Mouse (Mus musculus) stomach, postnatal 0 days (tissue): Measurements from ENCODE around the gene Dlgap5. TPM values are rescaled to one million over a fixed set of nuclear protein-coding genes. Genes with fewer than 3 reads are reported as not detected.
"Not testable (repeated sequence)": the region's sequence is repeated elsewhere in the genome, so short reads cannot be mapped to it uniquely, and the experiment has no call there.

ENCODE experiments used
- ATAC-seq: fragments of 200-750 bp; cut with Nextera tagmentation; 2 replicates; pipeline ENCODE4 v1.8.0; 2017; ENCODE audit not compliant: low FRiP score, low TSS enrichment
- DNase-seq: peaks from one replicate; pipeline ENCODE4 v3.0.0-alpha.2; 2016; ENCODE audit warnings: low spot score
- H3K27ac ChIP-seq: fragments of 300-500 bp; sonication (generic); replicated peaks from 2 replicates; pipeline ENCODE4 v1.5.1; 2014; ENCODE audit warnings: mild to moderate bottlenecking, control low read depth
- H3K27me3 ChIP-seq: fragments of 300-500 bp; sonication (generic); 2 replicates; pipeline ENCODE4 v1.6.1; 2014; ENCODE audit warnings: low read length; ENCODE audit not compliant: control insufficient read depth, insufficient read depth
- H3K36me3 ChIP-seq: fragments of 300-500 bp; sonication (generic); 2 replicates; pipeline ENCODE4 v1.6.1; 2014; ENCODE audit warnings: low read length, mixed read lengths; ENCODE audit not compliant: control insufficient read depth, insufficient read depth
- H3K4me1 ChIP-seq: fragments of 300-500 bp; sonication (generic); replicated peaks from 2 replicates; pipeline ENCODE4 v1.6.1; 2014; ENCODE audit warnings: antibody characterized with exemption; ENCODE audit not compliant: control insufficient read depth, insufficient read depth
- H3K4me2 ChIP-seq: fragments of 300-500 bp; sonication (generic); replicated peaks from 2 replicates; pipeline ENCODE4 v1.6.1; 2014; ENCODE audit warnings: low read depth, mild to moderate bottlenecking, control low read depth, moderate library complexity
- H3K4me3 ChIP-seq: fragments of 300-500 bp; sonication (generic); 2 replicates; pipeline ENCODE4 v1.5.1; 2014; ENCODE audit warnings: low read depth, low read length, control low read depth
- H3K9ac ChIP-seq: fragments of 300-500 bp; sonication (generic); 2 replicates; pipeline ENCODE4 v1.6.1; 2014; ENCODE audit warnings: mild to moderate bottlenecking, low read length, control low read depth, mixed read lengths
- H3K9me3 ChIP-seq: fragments of 300-500 bp; sonication (generic); 2 replicates; pipeline ENCODE4 v1.6.1; 2016; ENCODE audit warnings: low read length; ENCODE audit not compliant: control insufficient read depth
- CTCF ChIP-seq: IDR thresholded peaks from 2 replicates; pipeline ENCODE4 v1.5.1; 2016; ENCODE audit warnings: antibody characterized with exemption, low read depth, mild to moderate bottlenecking, moderate library complexity
- EP300 ChIP-seq: optimal IDR thresholded peaks from 2 replicates; pipeline ENCODE3; 2016; ENCODE audit warnings: antibody characterized with exemption
- WGBS: fragments of 180-500 bp; shearing (Covaris S2); extraction: QIAGEN DNeasy Blood & Tissue Kit; methylation state at CpG from one replicate; pipeline ENCODE4 v1.1.7; 2014; 5-methylcytosine and 5-hydroxymethylcytosine counted together
- polyA plus RNA-seq: library from polyadenylated mRNA; unstranded; fragments of >200 nt; fragmentation: Nextera tagmentation; extraction: Ambion mirVana; gene quantifications from 2 replicates; pipeline ENCODE4 v1.2.1, GENCODE M21; 2015

The Dlgap5 gene
- polyA plus RNA-seq, 1 experiment from 2014 or later = 7.4 TPM

DNA sequence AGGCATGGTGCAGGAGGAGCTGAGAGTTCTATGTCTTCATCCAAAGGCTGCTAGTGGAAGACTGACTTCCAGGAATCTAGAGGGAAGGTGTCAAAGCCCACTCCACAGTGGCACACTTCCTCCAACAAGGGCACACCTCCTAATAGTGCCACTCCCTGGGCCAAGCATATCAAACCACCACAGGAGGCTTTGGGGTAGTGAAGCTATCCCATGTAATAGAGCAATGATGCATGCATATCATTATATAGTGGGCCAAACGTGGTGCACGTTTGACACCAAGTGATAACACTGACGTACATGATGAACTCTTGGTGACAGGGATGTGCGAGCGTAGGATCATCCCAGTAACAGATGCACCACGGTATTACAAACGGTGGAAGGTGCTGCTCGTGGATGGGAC, 43.8 kb upstream of the Dlgap5 start:
- no peaks in the 10 kb centered on the region for H3K9me3 ChIP-seq
- H3K9ac ChIP-seq = no peak overlapping the region
- TF ChIP-seq EP300 = no peak
- no peak overlapping the region for H3K27ac ChIP-seq
- no peaks in the 10 kb centered on the region for H3K4me1 ChIP-seq
- ATAC-seq = no peak
- 90% methylated on average over 8 of the region's 8 CpGs for WGBS
- H3K4me2 ChIP-seq = no peak overlapping the region
- no peaks in the 10 kb centered on the region for H3K36me3 ChIP-seq
- H3K4me3 ChIP-seq = no peak overlapping the region
- no peak for DNase-seq
- H3K27me3 ChIP-seq = no peaks in the 10 kb centered on the region

GRCm38 (mm10) chr14:47459556-47459955, 41.3 kb upstream of the Dlgap5 start:
- no peak overlapping the region for H3K4me2 ChIP-seq
- no peak for DNase-seq
- H3K4me1 ChIP-seq = no peaks in the 10 kb centered on the region
- TF ChIP-seq CTCF (no peak), EP300 (no peak)
- H3K36me3 ChIP-seq = no peaks in the 10 kb centered on the region
- no peak overlapping the region for H3K4me3 ChIP-seq
- ATAC-seq = no peak
- H3K27ac ChIP-seq = no peak overlapping the region
- no peaks in the 10 kb centered on the region for H3K27me3 ChIP-seq
- H3K9ac ChIP-seq = no peak overlapping the region
- H3K9me3 ChIP-seq = no peaks in the 10 kb centered on the region
- WGBS = 80% methylated on average over 4 of the region's 4 CpGs

DNA sequence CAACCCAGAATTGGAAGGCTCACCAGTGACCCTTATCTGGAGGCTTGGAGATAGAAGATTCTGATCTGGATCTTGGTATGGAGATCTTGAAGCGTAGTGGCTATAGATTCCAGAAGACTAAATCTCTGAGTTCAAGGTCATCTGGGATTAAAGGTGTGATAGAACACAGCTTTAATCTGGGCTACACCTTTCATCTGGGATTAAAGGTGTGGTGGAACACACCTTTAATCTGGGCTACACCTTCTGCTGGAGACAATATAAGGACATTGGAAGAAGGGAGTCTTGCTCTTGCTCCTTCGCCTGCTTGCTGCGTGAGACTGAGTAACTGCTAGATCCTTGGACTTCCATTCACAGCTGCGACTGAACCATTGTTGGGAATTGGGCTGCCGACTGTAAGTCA, 31.9 kb upstream of the Dlgap5 start, which contains the start of gene Fbxo34:
Fbxo34 (plus strand) TSS at position 301 of the 400 bp plus-strand sequence.
- H3K36me3 ChIP-seq, H3K27ac ChIP-seq, H3K27me3 ChIP-seq, DNase-seq, H3K4me3 ChIP-seq, H3K9me3 ChIP-seq, H3K4me1 ChIP-seq, H3K4me2 ChIP-seq, H3K9ac ChIP-seq, ATAC-seq: not testable (repeated sequence)
- 94% methylated on average over 2 of the region's 5 CpGs for WGBS

- H3K4me1 ChIP-seq = no peaks in the 10 kb centered on the region
- H3K27me3 ChIP-seq = no peaks in the 10 kb centered on the region
- TF ChIP-seq EP300 = no peak
- no peak for TF ChIP-seq CTCF
- WGBS = 62% methylated on average over 9 of the region's 9 CpGs
- no peak overlapping the region for H3K4me2 ChIP-seq
- no peak overlapping the region for H3K4me3 ChIP-seq
- H3K9me3 ChIP-seq = no peaks in the 10 kb centered on the region
- no peak for DNase-seq
- no peak overlapping the region for H3K27ac ChIP-seq
- no peak overlapping the region for H3K9ac ChIP-seq
- no peaks in the 10 kb centered on the region for H3K36me3 ChIP-seq
- ATAC-seq = no peak
Observed at GRCm38 (mm10) chr14:47445331-47446095, 27.3 kb upstream of the Dlgap5 start.

GRCm38 (mm10) chr14:47444907-47445306, 26.7 kb upstream of the Dlgap5 start:
- Histone ChIP-seq H3K4me2 (no peak overlapping the region), H3K9ac (no peak overlapping the region), H3K9me3 (no peaks in the 10 kb centered on the region), H3K36me3 (no peaks in the 10 kb centered on the region), H3K27me3 (no peaks in the 10 kb centered on the region), H3K27ac (no peak overlapping the region), H3K4me1 (no peaks in the 10 kb centered on the region), H3K4me3 (no peak overlapping the region)
- TF ChIP-seq CTCF (no peak), EP300 (no peak)
- DNase-seq = no peak
- WGBS = 67% methylated on average over 2 of the region's 2 CpGs
- no peak for ATAC-seq

DNA sequence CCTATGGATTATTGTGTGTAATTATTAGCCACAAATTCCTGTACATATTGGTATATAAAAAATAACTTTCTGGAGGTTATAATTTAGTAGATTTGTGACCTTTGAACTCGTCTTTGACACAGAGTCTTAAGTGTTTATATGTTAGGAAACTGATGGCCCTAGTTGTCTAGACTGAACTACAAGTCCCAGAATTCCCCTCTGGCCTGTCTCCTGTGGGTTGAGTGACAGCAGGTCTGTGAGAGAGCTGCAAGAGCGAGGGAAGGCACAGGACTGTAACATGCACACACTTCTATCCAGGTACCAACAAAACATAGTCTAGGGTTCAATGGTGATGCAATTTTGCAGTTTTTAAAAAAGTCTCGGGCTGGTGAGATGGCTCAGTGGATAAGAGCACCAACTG, 20.7 kb upstream of the Dlgap5 start:
- H3K4me1 ChIP-seq = no peaks in the 10 kb centered on the region
- no peak overlapping the region for H3K27ac ChIP-seq
- no peaks in the 10 kb centered on the region for H3K36me3 ChIP-seq
- ATAC-seq (no peak), DNase-seq (no peak)
- no peak overlapping the region for H3K9ac ChIP-seq
- H3K4me3 ChIP-seq = no peak overlapping the region
- H3K27me3 ChIP-seq = no peaks in the 10 kb centered on the region
- no peak for TF ChIP-seq EP300
- no peak for TF ChIP-seq CTCF
- 67% methylated on average over 3 of the region's 3 CpGs for WGBS
- no peaks in the 10 kb centered on the region for H3K9me3 ChIP-seq
- H3K4me2 ChIP-seq = no peak overlapping the region
